Mouse (Mus musculus) G1E (cell line): ENCODE measurements at regions not wholly inside any gene's neighbourhood (a gene's known extent, or its start where the extent isn't known, plus 50 kb on each side); places are given as distances from the start of the nearest gene placed in this dataset.

Experiments
- CTCF ChIP-seq: IDR thresholded peaks from 2 replicates; pipeline ENCODE4 v1.5.1; 2012; ENCODE audit warnings: low read depth, low read length, inconsistent platforms, mixed read lengths
- GATA1 ChIP-seq: IDR thresholded peaks from 2 replicates; pipeline ENCODE4 v1.6.1; 2012; ENCODE audit warnings: borderline replicate concordance, low read length, inconsistent platforms, mixed read lengths

DNA sequence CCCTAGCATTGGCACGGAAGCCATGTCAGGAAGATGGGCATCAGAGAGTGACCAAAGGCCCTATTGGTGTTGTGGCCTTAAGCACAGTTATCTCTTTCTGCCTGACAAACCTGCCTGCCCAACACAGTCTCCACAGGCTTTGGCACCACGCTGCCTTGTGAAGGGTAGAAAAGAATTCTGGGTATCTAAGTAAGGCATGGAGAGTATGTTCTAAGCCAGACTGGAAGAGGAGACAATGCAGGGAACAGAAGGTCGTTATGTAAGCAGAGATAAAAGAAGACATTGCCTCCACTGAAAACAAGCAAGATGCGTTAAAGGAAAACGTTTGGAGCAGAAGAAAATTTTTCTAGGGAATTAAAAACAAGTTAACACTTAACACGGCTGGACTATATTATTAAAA, 302.1 kb upstream of the 3110018I06Rik start:
- TF ChIP-seq CTCF (no peak), GATA1 (no peak)
